Mouse (Mus musculus) kidney, embryonic 16.5 days (tissue): ENCODE results near the gene Rims3. TPM values are rescaled to one million over a fixed set of nuclear protein-coding genes. Genes with fewer than 3 reads are reported as not detected.

Experiments
- ATAC-seq: fragments of 200-750 bp; cut with Nextera tagmentation; 2 replicates; pipeline ENCODE4 v1.8.0; 2017; ENCODE audit warnings: moderate TSS enrichment; ENCODE audit not compliant: low FRiP score, low TSS enrichment
- H3K27ac ChIP-seq: fragments of 300-500 bp; sonication (generic); 2 replicates; pipeline ENCODE4 v1.5.1; 2014; ENCODE audit warnings: low read length
- H3K27me3 ChIP-seq: fragments of 300-500 bp; sonication (generic); 2 replicates; pipeline ENCODE4 v1.6.1; 2014; ENCODE audit warnings: low read length, control low read depth, mixed read lengths; ENCODE audit not compliant: insufficient read depth
- H3K36me3 ChIP-seq: fragments of 300-500 bp; sonication (generic); 2 replicates; pipeline ENCODE4 v1.6.1; 2014; ENCODE audit warnings: low read length, control low read depth, mixed read lengths; ENCODE audit not compliant: insufficient read depth
- H3K4me1 ChIP-seq: fragments of 300-500 bp; sonication (generic); 2 replicates; pipeline ENCODE4 v1.6.1; 2014; ENCODE audit warnings: low read length, control low read depth, mixed read lengths; ENCODE audit not compliant: insufficient read depth
- H3K4me2 ChIP-seq: fragments of 300-500 bp; sonication (generic); replicated peaks from 2 replicates; pipeline ENCODE4 v1.6.1; 2014; ENCODE audit warnings: low read depth, low read length
- H3K4me3 ChIP-seq: fragments of 300-500 bp; sonication (generic); 2 replicates; pipeline ENCODE4 v1.5.1; 2014; ENCODE audit warnings: mild to moderate bottlenecking, low read length
- H3K9ac ChIP-seq: fragments of 300-500 bp; sonication (generic); replicated peaks from 2 replicates; pipeline ENCODE4 v1.6.1; 2014; ENCODE audit warnings: low read length
- H3K9me3 ChIP-seq: fragments of 300-500 bp; sonication (generic); 2 replicates; pipeline ENCODE4 v1.6.1; 2016; ENCODE audit warnings: low read length, control low read depth
- WGBS: fragments of 180-500 bp; shearing (Covaris S2); extraction: QIAGEN DNeasy Blood & Tissue Kit; methylation state at CpG from one replicate; pipeline ENCODE4 v1.1.7; 2014; 5-methylcytosine and 5-hydroxymethylcytosine counted together
- microRNA-seq: library from miRNA; unstranded; fragments of <30 nt; microRNA quantifications from one replicate; pipeline ENCODE4, GENCODE M21; 2016
- polyA plus RNA-seq: library from polyadenylated mRNA; unstranded; fragments of >200 nt; fragmentation: Nextera tagmentation; extraction: Ambion mirVana; gene quantifications from 2 replicates; pipeline ENCODE4 v1.2.1, GENCODE M21; 2015

Rims3 gene
- polyA plus RNA-seq, 1 experiment from 2014 or later = 0.41 TPM

DNA sequence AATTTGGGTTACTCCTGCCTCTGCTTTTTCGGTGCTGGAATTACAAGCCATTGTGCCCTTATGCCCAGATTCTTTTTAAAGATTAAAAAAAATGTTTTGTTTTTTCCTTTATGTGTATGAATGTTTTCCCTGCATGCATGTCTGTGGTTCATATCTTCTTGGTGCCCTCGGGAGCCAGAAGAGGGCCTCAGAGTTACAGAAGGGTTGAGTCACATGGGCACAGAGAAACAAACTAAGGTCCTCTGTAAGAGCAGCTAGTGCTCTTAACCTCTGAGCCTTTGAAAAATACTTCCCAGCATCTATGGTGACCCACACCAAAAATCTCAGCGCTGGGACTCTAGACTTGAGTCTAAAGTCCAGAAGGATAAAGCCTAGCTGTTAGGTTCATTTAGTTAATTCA is 70.8 kb downstream of the Rims3 start:
- 16% methylated on average over 3 of the region's 3 CpGs for whole genome bisulfite sequencing
- peaks cover 16% of the 10 kb centered on the region for H3K9me3 ChIP-seq
- ATAC-seq = peak; percentile 47; the same call in 1 of the 2 replicates

DNA sequence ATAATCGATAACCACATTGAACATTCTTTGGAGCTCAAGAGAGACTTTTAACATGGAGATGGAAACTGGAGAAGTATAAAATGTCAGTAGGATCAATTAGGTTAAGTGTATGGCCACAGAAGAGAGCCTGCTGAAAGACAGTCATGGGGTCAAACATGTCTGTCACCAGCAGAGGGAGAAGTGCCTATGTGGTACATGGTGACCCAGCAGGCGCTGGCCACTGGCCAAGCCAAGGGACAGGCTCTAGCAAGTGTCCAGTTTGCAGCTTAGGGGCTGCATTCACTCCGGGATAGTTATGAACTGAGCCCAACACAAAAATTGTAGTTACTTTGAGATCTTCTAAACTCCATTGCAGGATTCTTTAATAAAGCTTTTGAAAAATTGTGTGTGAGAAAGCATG is 74.1 kb downstream of the Rims3 start:
- no peak overlapping the region for H3K4me3 ChIP-seq
- no peaks in the 10 kb centered on the region for H3K27me3 ChIP-seq
- WGBS = 87% methylated on average over 3 of the region's 3 CpGs
- H3K9me3 ChIP-seq = peaks cover 11% of the 10 kb centered on the region
- no peak overlapping the region for H3K4me2 ChIP-seq
- no peak overlapping the region for H3K9ac ChIP-seq
- peaks cover 9% of the 10 kb centered on the region; the same call in 1 of the 2 replicates for H3K4me1 ChIP-seq
- H3K36me3 ChIP-seq = peaks cover 12% of the 10 kb centered on the region
- H3K27ac ChIP-seq = no peak overlapping the region
- no peak for ATAC-seq

More for the DNA sequence above, 70.8 kb downstream of the Rims3 start:
- H3K27me3 ChIP-seq = no peaks in the 10 kb centered on the region
- H3K4me1 ChIP-seq = peaks cover 12% of the 10 kb centered on the region; the same call in 1 of the 2 replicates
- peak overlapping the region; percentile 67 for H3K4me2 ChIP-seq
- H3K27ac ChIP-seq = peak overlapping the region; percentile 84
- peak overlapping the region; percentile 61 for H3K4me3 ChIP-seq
- H3K9ac ChIP-seq = peak overlapping the region; percentile 86
- peaks cover 22% of the 10 kb centered on the region for H3K36me3 ChIP-seq

DNA sequence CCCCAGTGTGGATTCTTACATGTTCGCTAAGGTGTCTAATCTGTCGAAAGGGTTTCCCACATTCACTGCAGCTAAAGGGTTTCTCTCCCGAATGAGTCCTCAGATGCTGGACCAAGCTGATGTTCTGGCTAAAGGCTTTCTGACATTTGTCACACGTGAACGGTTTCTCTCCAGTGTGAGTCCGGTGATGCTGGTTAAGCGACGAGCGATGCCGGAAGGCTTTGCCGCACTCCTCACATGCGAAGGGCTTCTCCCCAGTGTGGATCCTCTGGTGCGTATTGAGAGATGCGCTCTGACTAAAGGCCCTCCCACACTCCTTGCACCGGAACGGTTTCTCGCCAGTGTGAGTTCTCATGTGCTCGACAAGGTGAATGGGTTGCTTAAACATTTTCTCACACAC is 76.1 kb downstream of the Rims3 start:
- Histone ChIP-seq H3K4me1 (no peaks in the 10 kb centered on the region), H3K27me3 (no peaks in the 10 kb centered on the region), H3K27ac (no peak overlapping the region), H3K36me3 (peaks cover 18% of the 10 kb centered on the region), H3K9me3 (peaks cover 11% of the 10 kb centered on the region), H3K4me2 (no peak overlapping the region), H3K9ac (no peak overlapping the region), H3K4me3 (no peak overlapping the region)
- WGBS = 95% methylated on average over 18 of the region's 18 CpGs
- no peak for ATAC-seq

DNA sequence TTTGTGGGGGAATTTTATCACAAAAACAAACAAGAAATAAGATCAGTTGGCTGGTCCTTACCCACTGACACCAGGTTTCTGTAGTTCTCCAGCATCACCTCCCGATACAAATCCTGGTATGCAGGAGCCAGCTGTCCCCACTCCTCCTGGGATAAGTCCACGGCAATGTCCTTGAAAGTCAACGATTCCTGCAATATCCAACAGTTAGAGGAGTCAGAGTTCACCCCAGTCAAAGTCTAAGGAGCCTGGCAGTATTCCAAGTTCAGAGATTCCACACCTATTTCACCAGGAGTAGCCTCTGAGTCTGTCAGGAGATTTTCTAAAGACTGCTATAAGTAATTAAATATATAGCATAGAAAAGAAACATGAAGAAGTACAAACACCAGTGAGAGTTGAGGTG is 80.4 kb downstream of the Rims3 start:
- no peak overlapping the region for H3K9ac ChIP-seq
- H3K4me3 ChIP-seq = no peak overlapping the region
- H3K27ac ChIP-seq = no peak overlapping the region
- peaks cover 11% of the 10 kb centered on the region for H3K9me3 ChIP-seq
- ATAC-seq = no peak
- H3K36me3 ChIP-seq = peaks cover 18% of the 10 kb centered on the region
- H3K27me3 ChIP-seq = no peaks in the 10 kb centered on the region
- 74% methylated on average over 3 of the region's 3 CpGs for WGBS
- H3K4me2 ChIP-seq = no peak overlapping the region
- H3K4me1 ChIP-seq = no peaks in the 10 kb centered on the region

Small RNA genes within 50 kb of the gene (microRNA-seq; reads per million reads assigned to microRNA genes)
- not detected for gene Gm23936

Other genes with a start within 250 kb of the Rims3 start
- 10.6 and 13.1 TPM in 2 replicates for gene Cited4, start 188.2 kb upstream of the Rims3 start, polyA plus RNA-seq
- 0.85 and 1.7 TPM in 2 replicates for gene Kcnq4, start 106.2 kb upstream of the Rims3 start, polyA plus RNA-seq
- 123 and 133 TPM in 2 replicates for gene Nfyc, start 23.2 kb upstream of the Rims3 start, polyA plus RNA-seq
- gene Exo5, start 70.2 kb downstream of the Rims3 start, polyA plus RNA-seq = 33.0 and 35.2 TPM in 2 replicates
- 10.3 TPM in 2 replicates for gene Zfp69, start 96.9 kb downstream of the Rims3 start, polyA plus RNA-seq
- 12.9 and 15.0 TPM in 2 replicates for gene Smap2, start 162.4 kb downstream of the Rims3 start, polyA plus RNA-seq
- 3.3 and 4.9 TPM in 2 replicates for gene Col9a2, start 184.6 kb downstream of the Rims3 start, polyA plus RNA-seq
- gene Zmpste24, start 243.4 kb downstream of the Rims3 start, polyA plus RNA-seq = 40.8 and 42.4 TPM in 2 replicates